Mouse (Mus musculus) common myeloid progenitor, adult 5-6 weeks (primary cell): Measurements from ENCODE around the gene Rag2. TPM values are rescaled to one million over a fixed set of nuclear protein-coding genes. Genes with fewer than 3 reads are reported as not detected.

Source experiments
- ATAC-seq: replicated peaks from 2 replicates; pipeline ENCODE4 v1.8.0; 2016; ENCODE audit warnings: low read depth, mild to moderate bottlenecking, moderate TSS enrichment, inconsistent platforms; ENCODE audit not compliant: poor library complexity, severe bottlenecking
- total RNA-seq: library from RNA; stranded (forward); fragments of 200-1000, 187-1606 nt; gene quantifications from 2 replicates; pipeline ENCODE4 v1.2.3, GENCODE M21; 2017

Gene Rag2
- total RNA-seq, 1 experiment from 2014 or later: 1.1 TPM

GRCm38 (mm10) chr2:101679164-101679784 lies 54.8 kb downstream of the Rag2 start:
- ATAC-seq: peak; percentile 26; the same call in 1 of the 2 replicates

Other genes starting within 250 kb of the Rag2 start
- gene Rag1, start 24.8 kb downstream of the Rag2 start, total RNA-seq: 0.14 TPM in 1 of 2 replicates, not detected in the other
- gene B230118H07Rik, start 24.8 kb downstream of the Rag2 start, total RNA-seq: 86.8 and 98.7 TPM in 2 replicates
- 17.6 and 21.4 TPM in 2 replicates for gene Traf6, start 53.7 kb downstream of the Rag2 start, total RNA-seq